Mouse (Mus musculus): ENCODE results near the gene Mrpl40. TPM values are rescaled to one million over a fixed set of nuclear protein-coding genes. Genes with fewer than 3 reads are reported as not detected.

Mrpl40 gene
- total RNA-seq, 1 experiment = 73.9 TPM

DNA sequence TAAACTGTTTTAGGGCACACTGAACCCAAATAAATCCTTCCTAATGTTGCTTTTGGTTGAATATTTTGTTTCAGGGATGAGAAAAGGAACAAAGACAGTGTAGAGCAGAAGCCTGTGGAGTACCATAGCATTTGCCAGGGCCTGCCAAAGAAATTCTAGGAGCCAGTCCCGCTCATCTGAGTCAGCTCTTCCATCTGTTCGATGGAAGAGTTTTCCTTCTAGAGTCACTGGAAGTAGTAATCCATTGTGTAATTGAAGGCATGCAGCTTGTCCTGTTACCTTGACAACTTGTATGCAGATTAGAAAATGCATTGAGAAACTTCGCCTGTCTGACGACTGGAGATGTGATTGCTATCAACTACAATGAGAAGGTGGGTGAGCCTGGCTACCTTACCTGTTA is 53.7 kb downstream of the Mrpl40 start:
- Histone ChIP-seq H3K4me3 (ENCODE audit: insufficient read depth in 1 of 2, low read depth in 1 of 2, low read length in 2 of 2, poor library complexity in 1 of 2, severe bottlenecking in 1 of 2) (no peak overlapping the region), H3K27ac (ENCODE audit: insufficient read depth, low read depth, low read length, poor library complexity, severe bottlenecking) (no peak overlapping the region), H3K4me1 (ENCODE audit: control insufficient read depth in 2 of 2, insufficient read depth in 2 of 2, low read length in 2 of 2, poor library complexity in 1 of 2) (no peaks in the 10 kb centered on the region), H3K36me3 (ENCODE audit: control insufficient read depth, insufficient read depth, low read length, poor library complexity, severe bottlenecking) (peaks cover 46% of the 10 kb centered on the region), H3K9me3 (ENCODE audit: control insufficient read depth, insufficient read depth, low read depth, low read length) (no peaks in the 10 kb centered on the region), H3K9ac (ENCODE audit: insufficient read depth, low read depth, low read length, poor library complexity, severe bottlenecking) (no peak overlapping the region)
- in situ Hi-C loops (cut with MboI; ENCODE audit: low sequenced_read_pairs in 2 of 2, unreplicated experiment in 2 of 2) = no loop called here
- DNase-seq (ENCODE audit: low read depth, low spot score) = no peak
- no peak for TF ChIP-seq MAFK (IDR thresholded peaks at IDR 0.05; ENCODE audit: insufficient read depth, low read depth, low read length)
- no peak for TF ChIP-seq ZNF384 (IDR thresholded peaks at IDR 0.05; ENCODE audit: low read depth, low read length)
- no peak for TF ChIP-seq CHD2 (IDR thresholded peaks at IDR 0.05; ENCODE audit: low read depth, low read length)
- TF ChIP-seq ZC3H11A (IDR thresholded peaks at IDR 0.05; ENCODE audit: borderline replicate concordance, low read depth, low read length) = no peak
- TF ChIP-seq HCFC1 (IDR thresholded peaks at IDR 0.05; ENCODE audit: borderline replicate concordance, insufficient read depth, low read length) = no peak

DNA sequence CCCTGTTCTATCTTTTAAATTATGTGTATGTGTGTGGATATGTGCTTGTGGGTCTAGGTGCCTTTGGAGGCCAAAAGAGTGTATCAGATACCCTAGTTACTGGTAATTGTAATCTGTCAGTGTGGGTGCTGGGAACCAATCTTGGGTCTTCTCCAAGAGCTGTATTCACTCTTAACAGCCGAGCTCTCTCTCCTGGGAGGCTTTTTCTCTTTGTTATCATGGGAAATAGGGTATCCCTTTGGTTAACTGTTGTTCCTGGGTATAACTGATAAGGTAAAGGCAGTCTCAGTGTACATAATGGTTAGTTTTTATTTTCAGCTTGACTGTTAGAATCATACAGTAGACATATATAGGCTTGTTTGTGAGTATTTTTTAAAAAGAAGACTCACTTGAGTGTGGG is 54.3 kb downstream of the Mrpl40 start:
- no peak overlapping the region for H3K9ac ChIP-seq (ENCODE audit: insufficient read depth, low read depth, low read length, poor library complexity, severe bottlenecking)
- no peak for DNase-seq (ENCODE audit: low read depth, low spot score)
- no peak overlapping the region for H3K4me3 ChIP-seq (ENCODE audit: insufficient read depth in 1 of 2, low read depth in 1 of 2, low read length in 2 of 2, poor library complexity in 1 of 2, severe bottlenecking in 1 of 2)
- TF ChIP-seq HCFC1 (IDR thresholded peaks at IDR 0.05; ENCODE audit: borderline replicate concordance, insufficient read depth, low read length) (no peak), MAFK (IDR thresholded peaks at IDR 0.05; ENCODE audit: insufficient read depth, low read depth, low read length) (no peak), ZC3H11A (IDR thresholded peaks at IDR 0.05; ENCODE audit: borderline replicate concordance, low read depth, low read length) (no peak), CHD2 (IDR thresholded peaks at IDR 0.05; ENCODE audit: low read depth, low read length) (no peak), ZNF384 (IDR thresholded peaks at IDR 0.05; ENCODE audit: low read depth, low read length) (no peak)
- no peak overlapping the region for H3K27ac ChIP-seq (ENCODE audit: insufficient read depth, low read depth, low read length, poor library complexity, severe bottlenecking)
- no peaks in the 10 kb centered on the region for H3K4me1 ChIP-seq (ENCODE audit: control insufficient read depth in 2 of 2, insufficient read depth in 2 of 2, low read length in 2 of 2, poor library complexity in 1 of 2)
- H3K9me3 ChIP-seq (ENCODE audit: control insufficient read depth, insufficient read depth, low read depth, low read length) = no peaks in the 10 kb centered on the region
- H3K36me3 ChIP-seq (ENCODE audit: control insufficient read depth, insufficient read depth, low read length, poor library complexity, severe bottlenecking) = peaks cover 49% of the 10 kb centered on the region
- in situ Hi-C loops (cut with MboI; ENCODE audit: low sequenced_read_pairs in 2 of 2, unreplicated experiment in 2 of 2) = no loop called here

Other genes starting within 250 kb of the Mrpl40 start
- 0.74 and 3.0 TPM in 2 replicates for gene Sept5, start 246.9 kb downstream of the Mrpl40 start, total RNA-seq (2012; rRNA removed)
- gene Cldn5, start 100.0 kb downstream of the Mrpl40 start, total RNA-seq (2012; rRNA removed) = 2.5 and 9.1 TPM in 2 replicates
- 49.0 and 49.2 TPM in 2 replicates for gene Ufd1, start 65.1 kb downstream of the Mrpl40 start, total RNA-seq (2012; rRNA removed)
- gene Cdc45, start 64.9 kb downstream of the Mrpl40 start, total RNA-seq (2012; rRNA removed) = 52.5 and 53.5 TPM in 2 replicates
- 10.5 and 14.6 TPM in 2 replicates for gene 2510002D24Rik, start 40.3 kb downstream of the Mrpl40 start, total RNA-seq (2012; rRNA removed)
- gene Gm28539, start 40.3 kb downstream of the Mrpl40 start, total RNA-seq (2012; rRNA removed) = 1.4 TPM in 1 of 2 replicates, not detected in the other
- gene Hira, start 175 bp upstream of the Mrpl40 start, total RNA-seq (2012; rRNA removed) = 58.2 and 67.3 TPM in 2 replicates